Mouse (Mus musculus) testis, postnatal 14 days (tissue): ENCODE data around the gene Arhgef18.
A peak's percentile ranks its signal among the peaks of the same experiment; 100 is the strongest.

Experiments used
- DNase-seq: peaks from one replicate; pipeline ENCODE4 v3.0.0; 2021; ENCODE audit warnings: low spot score

Gene Arhgef18

GRCm38 (mm10) chr8:3397597-3397996, 4.8 kb downstream of the Arhgef18 start:
- no peak for DNase-seq

GRCm38 (mm10) chr8:3400509-3400908, 7.7 kb downstream of the Arhgef18 start:
- DNase-seq, result peak; percentile 23

GRCm38 (mm10) chr8:3407417-3407816, 14.6 kb downstream of the Arhgef18 start:
- DNase-seq, result no peak

- no peak for DNase-seq
Observed at GRCm38 (mm10) chr8:3411085-3411484, 18.3 kb downstream of the Arhgef18 start.

- no peak for DNase-seq
Observed at GRCm38 (mm10) chr8:3411901-3412301, 19.1 kb downstream of the Arhgef18 start.

GRCm38 (mm10) chr8:3412816-3413215, 20.0 kb downstream of the Arhgef18 start:
- DNase-seq, result no peak

GRCm38 (mm10) chr8:3414639-3415190, 21.9 kb downstream of the Arhgef18 start:
- DNase-seq, result no peak

GRCm38 (mm10) chr8:3415259-3415658, 22.5 kb downstream of the Arhgef18 start:
- no peak for DNase-seq

- no peak for DNase-seq
Observed at GRCm38 (mm10) chr8:3415661-3416060, 22.9 kb downstream of the Arhgef18 start.

GRCm38 (mm10) chr8:3416846-3417245, 24.0 kb downstream of the Arhgef18 start:
- DNase-seq, result no peak

- no peak for DNase-seq
Observed at GRCm38 (mm10) chr8:3417455-3417854, 24.6 kb downstream of the Arhgef18 start.

GRCm38 (mm10) chr8:3418101-3418500, 25.3 kb downstream of the Arhgef18 start:
- no peak for DNase-seq

- DNase-seq, result no peak
Observed at GRCm38 (mm10) chr8:3420105-3420706, 27.4 kb downstream of the Arhgef18 start.

GRCm38 (mm10) chr8:3421507-3421906, 28.7 kb downstream of the Arhgef18 start:
- no peak for DNase-seq

GRCm38 (mm10) chr8:3425217-3425616, 32.4 kb downstream of the Arhgef18 start:
- DNase-seq, result no peak

GRCm38 (mm10) chr8:3426211-3426610, 33.4 kb downstream of the Arhgef18 start:
- DNase-seq, result no peak

GRCm38 (mm10) chr8:3428426-3428825, 35.6 kb downstream of the Arhgef18 start:
- DNase-seq, result no peak

GRCm38 (mm10) chr8:3429966-3430365, 37.2 kb downstream of the Arhgef18 start:
- DNase-seq, result peak; percentile 23

- DNase-seq, result no peak
Observed at GRCm38 (mm10) chr8:3431113-3431512, 38.3 kb downstream of the Arhgef18 start.

GRCm38 (mm10) chr8:3436492-3436891, 43.7 kb downstream of the Arhgef18 start:
- DNase-seq, result no peak

GRCm38 (mm10) chr8:3439510-3439909, 46.7 kb downstream of the Arhgef18 start:
- no peak for DNase-seq

GRCm38 (mm10) chr8:3449226-3449625, 56.4 kb downstream of the Arhgef18 start:
- DNase-seq, result no peak

- no peak for DNase-seq
Observed at GRCm38 (mm10) chr8:3450670-3451069, 57.9 kb downstream of the Arhgef18 start.

- no peak for DNase-seq
Observed at GRCm38 (mm10) chr8:3451992-3452391, 59.2 kb downstream of the Arhgef18 start.
